Mouse (Mus musculus) lung, postnatal 0 days (tissue): ENCODE data around the gene Wipf1.

Experiments
- CTCF ChIP-seq: IDR thresholded peaks from 2 replicates; pipeline ENCODE4 v1.5.1; 2016; ENCODE audit warnings: antibody characterized with exemption, mild to moderate bottlenecking
- EP300 ChIP-seq: IDR thresholded peaks from 2 replicates; pipeline ENCODE4 v1.6.1; 2016; ENCODE audit warnings: antibody characterized with exemption, mild to moderate bottlenecking, control low read depth

GRCm38 (mm10) chr2:73560445-73560844 lies 30.9 kb upstream of the Wipf1 start:
- no peak for TF ChIP-seq CTCF
- TF ChIP-seq EP300 = peak; percentile 56; the same call in 1 of the 2 replicates
